Mouse (Mus musculus) liver, postnatal 0 days (tissue): ENCODE data around the gene Ermard.

ENCODE experiments used
- CTCF ChIP-seq: sonication (generic); IDR thresholded peaks from 2 replicates; pipeline ENCODE4 v1.5.1; 2016; ENCODE audit warnings: antibody characterized with exemption, low read depth
- EP300 ChIP-seq: IDR thresholded peaks from 2 replicates; pipeline ENCODE4 v1.6.1; 2016; ENCODE audit warnings: antibody characterized with exemption, low read depth, mild to moderate bottlenecking

DNA sequence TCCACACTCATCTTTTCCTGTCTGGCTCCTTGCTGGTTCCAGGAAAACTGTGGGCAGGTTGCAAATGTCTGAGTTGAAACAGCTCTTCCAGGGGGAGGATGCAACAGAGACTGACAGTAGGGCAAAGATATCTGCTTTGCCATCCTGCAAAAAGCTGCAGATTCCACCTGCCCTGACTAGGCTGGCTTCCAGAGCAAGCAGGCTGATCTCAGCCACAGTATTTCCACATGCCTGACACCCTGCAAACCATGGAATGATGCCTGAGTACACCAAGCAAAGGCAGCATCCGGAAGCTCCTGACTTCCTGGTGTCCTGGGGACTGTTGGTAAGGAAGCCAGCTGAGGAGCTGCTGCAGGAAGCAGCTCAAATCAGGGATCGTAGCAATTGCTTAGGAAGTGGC is 28.1 kb downstream of the Ermard start:
- no peak for TF ChIP-seq CTCF
- TF ChIP-seq EP300 = no peak
